Mouse (Mus musculus) midbrain, embryonic 15.5 days (tissue): ENCODE results near the gene Triobp. TPM values are rescaled to one million over a fixed set of nuclear protein-coding genes. Genes with fewer than 3 reads are reported as not detected.
A peak's percentile ranks its signal among the peaks of the same experiment; 100 is the strongest.

Source experiments
- ATAC-seq: fragments of 200-750 bp; cut with Nextera tagmentation; replicated peaks from 2 replicates; pipeline ENCODE4 v1.8.0; 2017; ENCODE audit warnings: moderate TSS enrichment
- H3K27ac ChIP-seq: fragments of 300-500 bp; sonication (generic); 2 replicates; pipeline ENCODE4 v1.5.1; 2015; ENCODE audit warnings: mild to moderate bottlenecking, inconsistent platforms
- H3K27me3 ChIP-seq: fragments of 300-500 bp; sonication (generic); replicated peaks from 2 replicates; pipeline ENCODE4 v1.6.1; 2015; ENCODE audit warnings: inconsistent platforms
- H3K36me3 ChIP-seq: fragments of 300-500 bp; sonication (generic); replicated peaks from 2 replicates; pipeline ENCODE4 v1.6.1; 2015; ENCODE audit warnings: inconsistent platforms
- H3K4me1 ChIP-seq: fragments of 300-500 bp; sonication (generic); 2 replicates; pipeline ENCODE4 v1.6.1; 2015; ENCODE audit warnings: inconsistent platforms
- H3K4me2 ChIP-seq: fragments of 300-500 bp; sonication (generic); 2 replicates; pipeline ENCODE4 v1.6.1; 2015; ENCODE audit warnings: inconsistent platforms, mild to moderate bottlenecking, moderate library complexity
- H3K4me3 ChIP-seq: fragments of 300-500 bp; sonication (generic); 2 replicates; pipeline ENCODE4 v1.5.1; 2015; ENCODE audit warnings: mild to moderate bottlenecking, inconsistent platforms
- H3K9ac ChIP-seq: fragments of 300-500 bp; sonication (generic); 2 replicates; pipeline ENCODE4 v1.6.1; 2015; ENCODE audit warnings: mild to moderate bottlenecking, inconsistent platforms
- H3K9me3 ChIP-seq: fragments of 300-500 bp; sonication (generic); 2 replicates; pipeline ENCODE4 v1.6.1; 2016; ENCODE audit warnings: inconsistent platforms
- WGBS: fragments of 180-500 bp; shearing (Covaris S2); methylation state at CpG from one replicate; pipeline ENCODE4 v1.1.7; 2015; ENCODE audit warnings: mixed read lengths; 5-methylcytosine and 5-hydroxymethylcytosine counted together
- polyA plus RNA-seq: library from polyadenylated mRNA; unstranded; fragments of >200 nt; fragmentation: Nextera tagmentation; extraction: Ambion mirVana; gene quantifications from 2 replicates; pipeline ENCODE4 v1.2.1, GENCODE M21; 2015

The Triobp gene
- polyA plus RNA-seq, 1 experiment from 2014 or later = 55.5 TPM

DNA sequence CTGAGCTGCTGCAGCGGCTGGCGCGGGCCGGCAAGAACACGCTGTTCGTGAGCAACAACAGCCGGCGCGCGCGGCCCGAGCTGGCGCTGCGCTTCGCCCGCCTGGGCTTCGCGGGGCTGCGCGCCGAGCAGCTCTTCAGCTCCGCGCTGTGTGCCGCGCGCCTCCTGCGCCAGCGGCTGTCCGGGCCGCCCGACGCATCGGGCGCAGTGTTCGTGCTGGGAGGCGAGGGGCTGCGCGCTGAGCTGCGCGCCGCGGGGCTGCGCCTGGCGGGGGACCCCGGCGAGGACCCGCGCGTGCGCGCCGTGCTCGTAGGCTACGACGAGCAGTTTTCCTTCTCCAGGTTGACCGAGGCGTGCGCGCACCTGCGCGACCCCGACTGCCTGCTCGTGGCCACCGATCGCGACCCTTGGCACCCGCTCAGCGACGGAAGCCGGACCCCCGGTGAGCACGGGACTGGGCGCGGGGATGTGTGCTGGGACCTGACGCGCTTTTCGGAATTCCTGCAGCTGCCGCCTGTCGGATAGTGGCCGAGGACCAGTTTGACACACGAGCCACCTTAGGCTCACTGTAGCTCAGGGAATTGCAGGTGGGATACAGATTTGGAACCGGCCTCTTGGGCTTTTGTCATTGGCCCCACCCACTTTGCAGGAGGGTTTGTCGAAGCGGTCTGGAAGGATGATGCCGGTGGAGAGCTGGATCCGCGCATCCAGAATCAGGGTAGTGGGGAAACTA lies 33.3 kb upstream of the Triobp start:
- no peaks in the 10 kb centered on the region for H3K9me3 ChIP-seq
- under 1% methylated on average over 87 of the region's 87 CpGs for WGBS
- H3K4me2 ChIP-seq = peak overlapping the region; percentile 93
- H3K27me3 ChIP-seq = no peaks in the 10 kb centered on the region
- H3K27ac ChIP-seq = peak overlapping the region; percentile 99
- ATAC-seq = peak; percentile 76
- H3K4me1 ChIP-seq = peaks cover 35% of the 10 kb centered on the region
- peak overlapping the region; percentile 93 for H3K4me3 ChIP-seq
- peaks cover 10% of the 10 kb centered on the region; the same call in 1 of the 2 replicates for H3K36me3 ChIP-seq
- H3K9ac ChIP-seq = peak overlapping the region; percentile 83

GRCm38 (mm10) chr15:78914823-78915659 lies 32.5 kb upstream of the Triobp start:
- no peaks in the 10 kb centered on the region for H3K9me3 ChIP-seq
- WGBS = 46% methylated on average over 8 of the region's 8 CpGs
- no peak for ATAC-seq
- H3K27me3 ChIP-seq = no peaks in the 10 kb centered on the region
- peak overlapping the region; percentile 93 for H3K4me3 ChIP-seq
- H3K36me3 ChIP-seq = peaks cover 10% of the 10 kb centered on the region; the same call in 1 of the 2 replicates
- peak overlapping the region; percentile 83 for H3K9ac ChIP-seq
- H3K27ac ChIP-seq = peak overlapping the region; percentile 99
- peak overlapping the region; percentile 93 for H3K4me2 ChIP-seq
- H3K4me1 ChIP-seq = peaks cover 35% of the 10 kb centered on the region

- Histone ChIP-seq H3K4me3 (peak overlapping the region; percentile 93), H3K4me2 (peak overlapping the region; percentile 93), H3K36me3 (peaks cover 10% of the 10 kb centered on the region; the same call in 1 of the 2 replicates), H3K4me1 (peaks cover 35% of the 10 kb centered on the region), H3K27me3 (no peaks in the 10 kb centered on the region), H3K9me3 (no peaks in the 10 kb centered on the region), H3K9ac (peak overlapping the region; percentile 83; the same call in 1 of the 2 replicates), H3K27ac (peak overlapping the region; percentile 64)
- ATAC-seq = no peak
- 4% methylated on average over 8 of the region's 8 CpGs for WGBS
These were observed 31.9 kb upstream of the Triobp start for GRCm38 (mm10) chr15:78915660-78916017.

- H3K4me3 ChIP-seq = peak overlapping the region; percentile 93
- peak overlapping the region; percentile 93 for H3K4me2 ChIP-seq
- no peaks in the 10 kb centered on the region for H3K27me3 ChIP-seq
- H3K27ac ChIP-seq = peak overlapping the region; percentile 64
- peak overlapping the region; percentile 48 for H3K9ac ChIP-seq
- 23% methylated on average over 12 of the region's 12 CpGs for WGBS
- H3K9me3 ChIP-seq = no peaks in the 10 kb centered on the region
- ATAC-seq = no peak
- peaks cover 10% of the 10 kb centered on the region; the same call in 1 of the 2 replicates for H3K36me3 ChIP-seq
- peaks cover 35% of the 10 kb centered on the region for H3K4me1 ChIP-seq
These were observed 31.3 kb upstream of the Triobp start for GRCm38 (mm10) chr15:78916052-78916826.

- Histone ChIP-seq H3K4me3 (no peak overlapping the region), H3K36me3 (peaks cover 10% of the 10 kb centered on the region; the same call in 1 of the 2 replicates), H3K4me1 (peaks cover 30% of the 10 kb centered on the region), H3K9ac (no peak overlapping the region), H3K9me3 (no peaks in the 10 kb centered on the region), H3K27ac (no peak overlapping the region), H3K27me3 (no peaks in the 10 kb centered on the region), H3K4me2 (no peak overlapping the region)
- WGBS = 95% methylated on average over 23 of the region's 23 CpGs
- ATAC-seq = no peak
These were observed 29.4 kb upstream of the Triobp start for GRCm38 (mm10) chr15:78918126-78918525.

GRCm38 (mm10) chr15:78919914-78920313 lies 27.6 kb upstream of the Triobp start:
- H3K27me3 ChIP-seq = no peaks in the 10 kb centered on the region
- no peak overlapping the region for H3K27ac ChIP-seq
- H3K4me1 ChIP-seq = peaks cover 22% of the 10 kb centered on the region
- no peak overlapping the region for H3K4me3 ChIP-seq
- H3K9me3 ChIP-seq = no peaks in the 10 kb centered on the region
- H3K36me3 ChIP-seq = peaks cover 10% of the 10 kb centered on the region; the same call in 1 of the 2 replicates
- H3K4me2 ChIP-seq = no peak overlapping the region
- no peak overlapping the region for H3K9ac ChIP-seq
- no peak for ATAC-seq
- 80% methylated on average over 12 of the region's 12 CpGs for WGBS

GRCm38 (mm10) chr15:78922700-78923099 lies 24.8 kb upstream of the Triobp start:
- H3K9me3 ChIP-seq = no peaks in the 10 kb centered on the region
- H3K4me1 ChIP-seq = peaks cover 13% of the 10 kb centered on the region
- no peak for ATAC-seq
- H3K4me2 ChIP-seq = no peak overlapping the region
- peaks cover 4% of the 10 kb centered on the region; the same call in 1 of the 2 replicates for H3K27me3 ChIP-seq
- WGBS = 88% methylated on average over 7 of the region's 7 CpGs
- H3K4me3 ChIP-seq = no peak overlapping the region
- H3K27ac ChIP-seq = no peak overlapping the region
- H3K9ac ChIP-seq = no peak overlapping the region
- H3K36me3 ChIP-seq = peaks cover 10% of the 10 kb centered on the region; the same call in 1 of the 2 replicates

DNA sequence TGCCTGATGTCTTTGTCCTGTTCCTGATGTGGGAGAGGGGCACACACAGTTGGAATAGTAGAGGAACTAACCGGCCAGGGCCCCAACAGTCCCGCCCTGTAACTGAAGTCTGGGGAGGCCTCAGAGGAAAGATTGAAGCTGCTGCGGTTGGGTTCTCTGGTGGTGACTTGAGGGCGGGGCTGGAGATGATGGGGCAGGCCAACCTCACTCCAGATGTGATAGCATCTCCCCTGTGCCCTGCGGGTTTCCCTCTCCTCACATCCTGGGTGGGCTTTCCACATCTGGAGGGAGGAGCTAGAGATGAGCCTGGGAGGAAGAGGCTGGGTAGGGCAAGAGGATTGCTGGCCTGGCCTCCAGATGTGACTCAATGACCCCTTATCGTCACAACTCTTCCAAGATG lies 23.9 kb upstream of the Triobp start:
- WGBS = 76% methylated on average over 6 of the region's 6 CpGs
- no peak overlapping the region for H3K4me2 ChIP-seq
- H3K36me3 ChIP-seq = peaks cover 5% of the 10 kb centered on the region; the same call in 1 of the 2 replicates
- no peaks in the 10 kb centered on the region for H3K9me3 ChIP-seq
- peaks cover 18% of the 10 kb centered on the region for H3K4me1 ChIP-seq
- ATAC-seq = no peak
- H3K27ac ChIP-seq = no peak overlapping the region
- no peak overlapping the region for H3K9ac ChIP-seq
- H3K4me3 ChIP-seq = no peak overlapping the region
- peaks cover 4% of the 10 kb centered on the region; the same call in 1 of the 2 replicates for H3K27me3 ChIP-seq

DNA sequence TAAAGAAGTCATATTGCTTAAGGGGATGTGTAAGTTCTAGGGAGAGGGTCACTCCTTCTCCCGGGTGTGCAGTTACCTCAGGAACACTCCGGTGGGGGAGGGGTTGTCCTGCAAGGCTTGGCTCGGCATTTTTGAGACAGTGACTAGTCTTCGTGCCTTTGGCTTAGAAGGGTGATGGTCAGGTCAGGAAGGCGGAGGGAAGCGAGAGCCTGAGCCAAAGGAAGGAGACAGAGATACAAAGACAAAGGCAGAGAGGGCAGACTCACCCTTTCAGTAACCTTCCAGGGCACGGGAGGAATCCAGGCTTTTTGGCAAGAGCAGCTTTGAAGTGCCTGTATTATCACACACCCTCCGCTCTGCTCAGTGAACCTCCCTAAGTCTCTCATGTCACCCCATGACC lies 22.4 kb upstream of the Triobp start:
- no peak overlapping the region for H3K4me3 ChIP-seq
- WGBS = 43% methylated on average over 8 of the region's 8 CpGs
- H3K9me3 ChIP-seq = no peaks in the 10 kb centered on the region
- H3K27ac ChIP-seq = no peak overlapping the region
- H3K4me1 ChIP-seq = peaks cover 18% of the 10 kb centered on the region
- peaks cover 4% of the 10 kb centered on the region; the same call in 1 of the 2 replicates for H3K27me3 ChIP-seq
- no peak overlapping the region for H3K9ac ChIP-seq
- H3K36me3 ChIP-seq = no peaks in the 10 kb centered on the region
- ATAC-seq = no peak
- H3K4me2 ChIP-seq = no peak overlapping the region

DNA sequence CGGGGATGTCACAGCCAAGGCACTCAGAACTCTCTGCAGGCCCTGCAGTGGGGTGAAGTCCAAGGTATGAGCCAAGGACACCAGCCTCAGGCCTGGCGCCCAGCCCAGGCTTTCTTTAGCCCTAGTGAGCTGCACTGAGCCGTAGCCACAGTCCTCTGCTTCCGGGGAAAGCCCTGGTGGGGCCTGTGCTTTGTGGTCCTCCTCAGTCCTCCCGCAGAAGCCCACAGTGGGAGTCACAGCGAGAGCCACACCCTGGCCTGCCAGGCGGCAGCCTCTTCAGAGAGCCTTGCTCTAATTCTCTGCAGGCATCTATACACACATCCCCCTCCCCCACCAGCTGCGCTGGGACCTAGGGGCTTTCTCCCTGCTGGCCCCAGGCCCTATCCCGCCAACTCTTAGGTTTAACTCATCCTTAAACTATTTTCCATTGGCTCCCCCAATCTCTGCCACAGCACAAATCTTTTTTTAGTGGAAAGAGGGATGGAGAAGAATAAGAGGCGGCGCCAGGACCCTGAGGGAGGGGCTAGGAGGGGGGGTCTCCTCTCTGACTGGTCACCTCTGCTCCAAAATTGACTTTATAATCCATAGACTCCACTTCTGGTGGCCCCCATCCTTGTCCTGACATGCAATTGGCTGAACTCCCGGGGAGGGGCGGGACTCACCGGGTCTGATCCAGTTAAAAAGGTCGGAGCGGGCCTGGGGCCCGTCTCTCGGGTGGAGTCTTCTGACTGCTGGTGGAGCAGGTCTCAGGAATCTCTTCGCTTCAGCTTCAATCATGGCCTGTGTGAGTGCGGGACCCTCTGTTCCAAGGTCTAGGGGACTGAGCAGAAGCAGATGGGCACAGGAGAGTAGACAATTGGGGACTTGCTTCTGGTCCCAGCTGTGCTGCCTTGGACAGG lies 21.3 kb upstream of the Triobp start, which contains the start of gene Lgals1:
Lgals1 (plus strand) TSS at position 705 of the 899 bp plus-strand sequence.
- Histone ChIP-seq H3K36me3 (no peaks in the 10 kb centered on the region), H3K9ac (no peak within 1 kb of the TSS), H3K4me3 (no peak within 1 kb of the TSS), H3K9me3 (no peaks in the 10 kb centered on the region), H3K27ac (0 out of 2 replicates have a peak within 1 kb of the TSS, but pooled peaks have one; percentile 22), H3K4me2 (peak within 1 kb of the TSS; percentile 44), H3K4me1 (peaks cover 18% of the 10 kb centered on the region), H3K27me3 (peaks cover 4% of the 10 kb centered on the region; the same call in 1 of the 2 replicates)
- 9% methylated on average over 20 of the region's 20 CpGs for WGBS
- peak; percentile 54; the same call in 1 of the 2 replicates for ATAC-seq
